Mouse (Mus musculus) cerebellum, adult 18-20 months (tissue): ENCODE data around the gene Btbd35f16.
"Not testable (repeated sequence)": the region's sequence is repeated elsewhere in the genome, so short reads cannot be mapped to it uniquely, and the experiment has no call there.

Experiments used
- DNase-seq, 2 experiments: peaks; one replicate each; pipeline ENCODE4 v3.0.0; 2021

The Btbd35f16 gene

DNA sequence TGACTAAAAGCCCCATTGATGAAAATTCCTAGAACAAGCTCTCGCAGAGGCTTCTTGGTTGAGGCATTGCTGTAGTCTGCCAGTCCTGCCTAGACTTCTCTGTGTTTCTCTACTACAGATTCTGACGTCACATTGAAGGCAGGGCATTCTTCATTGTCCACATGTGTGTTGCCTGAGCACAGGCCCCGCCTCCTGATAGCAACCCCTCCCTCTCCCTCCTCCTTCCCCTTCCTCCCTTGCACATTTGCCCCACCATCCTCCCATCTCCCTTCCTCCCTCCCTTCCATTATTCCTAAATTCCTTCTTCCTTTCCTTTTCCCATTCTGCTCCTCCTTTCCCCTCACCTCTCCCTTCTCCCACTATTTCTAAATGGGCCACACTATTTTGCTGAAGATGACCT lies at the start of gene Btbd35f16:
Btbd35f16 (minus strand) TSS at position 101 of the 400 bp plus-strand sequence.
- not testable (repeated sequence) for DNase-seq
